Mouse (Mus musculus) heart, embryonic 10.5 days (tissue): ENCODE measurements around the gene Pipox. TPM values are rescaled to one million over a fixed set of nuclear protein-coding genes. Genes with fewer than 3 reads are reported as not detected.

Experiments
- DNase-seq: peaks from one replicate; pipeline ENCODE4 v3.0.0-alpha.2; 2017; ENCODE audit warnings: low spot score
- H3K27ac ChIP-seq: fragments of 300-500 bp; sonication (generic); 2 replicates; pipeline ENCODE4 v1.5.1; 2016; ENCODE audit warnings: mild to moderate bottlenecking
- H3K27me3 ChIP-seq: fragments of 300-500 bp; sonication (generic); 2 replicates; pipeline ENCODE4 v1.6.1; 2016; ENCODE audit warnings: mild to moderate bottlenecking; ENCODE audit not compliant: poor library complexity, insufficient read depth, severe bottlenecking
- H3K36me3 ChIP-seq: fragments of 300-500 bp; sonication (generic); 2 replicates; pipeline ENCODE4 v1.6.1; 2016; ENCODE audit warnings: mild to moderate bottlenecking, moderate library complexity
- H3K4me1 ChIP-seq: fragments of 300-500 bp; sonication (generic); 2 replicates; pipeline ENCODE4 v1.6.1; 2016; ENCODE audit warnings: mild to moderate bottlenecking
- H3K4me3 ChIP-seq: fragments of 300-500 bp; sonication (generic); 2 replicates; pipeline ENCODE4 v1.5.1; 2016; ENCODE audit warnings: mild to moderate bottlenecking, moderate library complexity
- H3K9me3 ChIP-seq: fragments of 300-500 bp; sonication (generic); 2 replicates; pipeline ENCODE4 v1.6.1; 2016; ENCODE audit warnings: mild to moderate bottlenecking, moderate library complexity
- WGBS: fragments of 180-500 bp; shearing (Covaris S2); methylation state at CpG from one replicate; pipeline ENCODE4 v1.1.7; 2016; 5-methylcytosine and 5-hydroxymethylcytosine counted together
- polyA plus RNA-seq: library from polyadenylated mRNA; unstranded; fragments of >200 nt; fragmentation: Nextera tagmentation; extraction: Ambion mirVana; gene quantifications from 2 replicates; pipeline ENCODE4 v1.2.1, GENCODE M21; 2016

Gene Pipox
- 2.0 and 3.0 TPM in 2 replicates for polyA plus RNA-seq

GRCm38 (mm10) chr11:77893787-77894718, at the start of gene Pipox:
Gene Pipox, minus strand, starts transcription at chr11:77894096.
- Histone ChIP-seq H3K27me3 (peaks cover 38% of the 10 kb centered on the region), H3K4me3 (peak within 1 kb of the TSS; percentile 31), H3K27ac (peak within 1 kb of the TSS; percentile 69), H3K9me3 (no peaks in the 10 kb centered on the region), H3K36me3 (no peaks in the 10 kb centered on the region), H3K4me1 (peaks cover 31% of the 10 kb centered on the region)
- DNase-seq, result peak; percentile 89
- WGBS, result 25% methylated on average over 11 of the region's 11 CpGs

GRCm38 (mm10) chr11:77942230-77942629, 48.3 kb upstream of the Pipox start:
- no peak overlapping the region for H3K4me3 ChIP-seq
- 36% methylated on average over 5 of the region's 5 CpGs for WGBS
- H3K36me3 ChIP-seq, result no peaks in the 10 kb centered on the region
- DNase-seq, result no peak
- peaks cover 22% of the 10 kb centered on the region for H3K4me1 ChIP-seq
- H3K9me3 ChIP-seq, result no peaks in the 10 kb centered on the region
- H3K27ac ChIP-seq, result no peak overlapping the region
- peaks cover 97% of the 10 kb centered on the region for H3K27me3 ChIP-seq

GRCm38 (mm10) chr11:77937649-77938410, 43.9 kb upstream of the Pipox start:
- H3K27me3 ChIP-seq, result peaks cover 97% of the 10 kb centered on the region
- H3K4me3 ChIP-seq, result no peak overlapping the region
- 14% methylated on average over 4 of the region's 4 CpGs for WGBS
- peaks cover 22% of the 10 kb centered on the region for H3K4me1 ChIP-seq
- no peak for DNase-seq
- no peaks in the 10 kb centered on the region for H3K36me3 ChIP-seq
- H3K9me3 ChIP-seq, result no peaks in the 10 kb centered on the region
- H3K27ac ChIP-seq, result no peak overlapping the region

- Histone ChIP-seq H3K4me3 (no peak overlapping the region), H3K27ac (no peak overlapping the region), H3K27me3 (peaks cover 98% of the 10 kb centered on the region), H3K9me3 (no peaks in the 10 kb centered on the region), H3K36me3 (no peaks in the 10 kb centered on the region), H3K4me1 (peaks cover 17% of the 10 kb centered on the region)
- no peak for DNase-seq
- 6% methylated on average over 8 of the region's 8 CpGs for WGBS
Measured at GRCm38 (mm10) chr11:77936846-77937245, 43.0 kb upstream of the Pipox start.

- Histone ChIP-seq H3K4me1 (peaks cover 27% of the 10 kb centered on the region), H3K27me3 (peaks cover 98% of the 10 kb centered on the region), H3K27ac (no peak overlapping the region), H3K4me3 (no peak overlapping the region), H3K9me3 (no peaks in the 10 kb centered on the region), H3K36me3 (no peaks in the 10 kb centered on the region)
- 45% methylated on average over 5 of the region's 5 CpGs for WGBS
- DNase-seq, result no peak
Measured at GRCm38 (mm10) chr11:77934568-77935311, 40.8 kb upstream of the Pipox start.

GRCm38 (mm10) chr11:77934111-77934521, 40.2 kb upstream of the Pipox start:
- no peak for DNase-seq
- Histone ChIP-seq H3K27ac (no peak overlapping the region), H3K27me3 (peaks cover 97% of the 10 kb centered on the region), H3K36me3 (no peaks in the 10 kb centered on the region), H3K4me3 (no peak overlapping the region), H3K9me3 (no peaks in the 10 kb centered on the region), H3K4me1 (peaks cover 23% of the 10 kb centered on the region)
- 4% methylated on average over 4 of the region's 4 CpGs for WGBS

GRCm38 (mm10) chr11:77932576-77932975, 38.7 kb upstream of the Pipox start:
- 34% methylated on average over 5 of the region's 5 CpGs for WGBS
- no peak overlapping the region for H3K4me3 ChIP-seq
- DNase-seq, result no peak
- no peaks in the 10 kb centered on the region for H3K36me3 ChIP-seq
- peaks cover 97% of the 10 kb centered on the region for H3K27me3 ChIP-seq
- H3K27ac ChIP-seq, result no peak overlapping the region
- peaks cover 27% of the 10 kb centered on the region for H3K4me1 ChIP-seq
- no peaks in the 10 kb centered on the region for H3K9me3 ChIP-seq

- 3% methylated on average over 41 of the region's 41 CpGs for WGBS
- Histone ChIP-seq H3K4me1 (peaks cover 27% of the 10 kb centered on the region), H3K9me3 (no peaks in the 10 kb centered on the region), H3K27me3 (peaks cover 95% of the 10 kb centered on the region), H3K4me3 (peak overlapping the region; percentile 64), H3K27ac (no peak overlapping the region), H3K36me3 (no peaks in the 10 kb centered on the region)
- DNase-seq, result no peak
Measured at GRCm38 (mm10) chr11:77931541-77932433, 37.9 kb upstream of the Pipox start.

GRCm38 (mm10) chr11:77930751-77931540, 37.0 kb upstream of the Pipox start, which contains the start of gene Sez6:
Gene Sez6, plus strand, starts transcription at chr11:77930800.
- under 1% methylated on average over 94 of the region's 94 CpGs for WGBS
- peaks cover 27% of the 10 kb centered on the region for H3K4me1 ChIP-seq
- peak; percentile 86 for DNase-seq
- no peak within 1 kb of the TSS for H3K27ac ChIP-seq
- H3K36me3 ChIP-seq, result no peaks in the 10 kb centered on the region
- peaks cover 95% of the 10 kb centered on the region for H3K27me3 ChIP-seq
- peak within 1 kb of the TSS; percentile 64 for H3K4me3 ChIP-seq
- no peaks in the 10 kb centered on the region for H3K9me3 ChIP-seq

- WGBS, result 71% methylated on average over 5 of the region's 5 CpGs
Measured at GRCm38 (mm10) chr11:77927837-77928236, 33.9 kb upstream of the Pipox start.

GRCm38 (mm10) chr11:77926666-77927065, 32.8 kb upstream of the Pipox start:
- WGBS, result 14% methylated on average over 9 of the region's 9 CpGs
- Histone ChIP-seq H3K4me1 (peaks cover 22% of the 10 kb centered on the region), H3K36me3 (no peaks in the 10 kb centered on the region), H3K9me3 (no peaks in the 10 kb centered on the region), H3K27ac (no peak overlapping the region), H3K27me3 (peaks cover 84% of the 10 kb centered on the region), H3K4me3 (no peak overlapping the region)
- no peak for DNase-seq

More at GRCm38 (mm10) chr11:77927837-77928236, 33.9 kb upstream of the Pipox start:
- Histone ChIP-seq H3K27ac (no peak overlapping the region), H3K4me3 (no peak overlapping the region), H3K27me3 (peaks cover 92% of the 10 kb centered on the region), H3K36me3 (no peaks in the 10 kb centered on the region), H3K9me3 (no peaks in the 10 kb centered on the region), H3K4me1 (peaks cover 27% of the 10 kb centered on the region)
- DNase-seq, result no peak
